Mouse (Mus musculus) left cerebral cortex, adult 18-20 months (tissue): ENCODE data around the gene Hsd17b7. TPM values are rescaled to one million over a fixed set of nuclear protein-coding genes. Genes with fewer than 3 reads are reported as not detected.

Source experiments
- DNase-seq, 2 experiments: peaks; one replicate each; pipeline ENCODE4 v3.0.0; 2021 to 2022; ENCODE audit warnings: low spot score in 2 of 2, mixed read lengths in 1 of 2
- total RNA-seq, 2 experiments: library from RNA; stranded (reverse); gene quantifications; 2 replicates each; pipeline ENCODE4 v1.2.3; 2021

Gene Hsd17b7
- total RNA-seq, 2 experiments from 2014 or later, result 14.4 to 17.4 TPM

DNA sequence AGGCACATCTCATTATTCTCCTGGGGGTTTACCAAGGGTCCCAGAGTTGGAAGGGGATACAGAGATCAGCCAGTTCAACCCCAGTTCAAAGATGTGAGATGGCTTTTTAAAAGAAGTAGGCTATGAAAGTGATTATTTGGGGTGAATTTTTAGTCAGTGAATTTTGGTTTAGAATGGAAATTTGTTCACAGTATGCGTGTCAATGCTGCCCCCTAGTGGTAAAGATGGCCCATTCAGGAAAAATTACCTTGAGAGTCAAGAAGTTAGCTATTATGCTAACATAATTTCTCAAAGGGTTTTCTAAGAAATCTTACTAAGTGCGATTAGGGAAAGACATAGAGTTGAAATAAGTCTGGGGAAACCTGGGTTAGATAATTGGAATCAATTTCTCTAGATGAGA, 29.7 kb downstream of the Hsd17b7 start:
- DNase-seq, result peak; percentile 56 to 71

DNA sequence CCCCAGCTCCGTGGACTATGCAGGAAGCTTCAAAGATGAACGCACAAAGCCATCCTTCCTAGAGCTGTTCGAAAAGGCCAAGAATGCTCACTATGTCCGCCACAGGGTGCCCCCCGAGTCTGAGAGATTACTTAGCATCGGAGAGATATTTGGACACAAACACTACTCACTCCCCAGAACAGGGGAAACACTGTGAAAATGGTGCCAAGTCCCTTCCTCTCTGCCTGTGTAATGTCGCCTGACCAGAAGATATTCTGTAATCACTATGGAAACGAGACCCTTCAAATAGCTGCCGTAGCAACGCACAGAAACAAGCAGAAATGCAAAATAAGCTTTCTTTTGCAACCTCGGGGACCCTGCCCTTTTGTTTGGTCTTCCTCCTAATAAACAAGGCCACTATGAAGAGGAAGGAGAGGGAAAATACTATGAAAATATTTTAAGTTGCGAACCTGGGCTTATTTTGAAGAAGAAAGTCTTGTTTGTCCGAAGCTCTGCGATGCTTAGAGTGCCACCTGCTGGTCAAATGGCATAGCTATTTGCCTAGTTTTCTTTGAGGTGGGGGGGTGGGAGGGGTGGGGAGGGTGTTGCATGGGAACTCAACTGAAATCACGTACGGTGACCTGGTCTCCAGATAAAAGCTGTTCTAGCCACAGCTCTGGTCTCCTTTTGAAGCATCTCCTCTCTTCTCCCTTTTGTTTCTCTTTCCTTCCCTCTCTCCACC, 34.9 kb downstream of the Hsd17b7 start:
- DNase-seq, result peak; percentile 56 to 68

DNA sequence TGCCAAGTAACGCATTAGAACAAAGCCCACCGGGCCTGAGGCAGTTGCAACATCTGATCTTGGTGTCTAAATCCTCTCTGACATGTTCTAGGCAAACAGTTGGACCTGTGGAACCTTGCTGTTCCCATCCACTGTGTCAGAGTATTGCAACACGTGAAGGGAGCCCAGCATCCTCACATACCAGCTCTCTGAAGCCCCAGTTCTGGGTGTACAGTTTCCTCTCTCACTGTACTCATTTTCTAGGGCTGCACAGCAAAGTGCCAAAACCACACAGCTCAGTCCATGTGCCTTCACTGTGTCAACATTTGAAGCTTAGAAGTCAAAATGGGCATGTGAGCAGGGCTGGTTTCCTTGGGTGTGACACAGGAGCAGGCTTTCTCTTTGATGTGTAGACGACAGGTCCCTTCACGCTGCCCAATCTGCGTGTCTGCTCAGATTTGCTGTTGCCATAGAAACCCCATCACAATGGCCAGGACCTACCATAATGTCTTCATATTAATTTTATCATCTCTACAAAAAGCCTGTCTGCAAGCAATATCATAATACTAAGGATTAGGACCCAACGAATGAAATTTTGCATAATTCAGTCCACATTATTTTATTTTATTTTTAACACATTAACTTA, 36.8 kb downstream of the Hsd17b7 start:
- DNase-seq, result no peak

DNA sequence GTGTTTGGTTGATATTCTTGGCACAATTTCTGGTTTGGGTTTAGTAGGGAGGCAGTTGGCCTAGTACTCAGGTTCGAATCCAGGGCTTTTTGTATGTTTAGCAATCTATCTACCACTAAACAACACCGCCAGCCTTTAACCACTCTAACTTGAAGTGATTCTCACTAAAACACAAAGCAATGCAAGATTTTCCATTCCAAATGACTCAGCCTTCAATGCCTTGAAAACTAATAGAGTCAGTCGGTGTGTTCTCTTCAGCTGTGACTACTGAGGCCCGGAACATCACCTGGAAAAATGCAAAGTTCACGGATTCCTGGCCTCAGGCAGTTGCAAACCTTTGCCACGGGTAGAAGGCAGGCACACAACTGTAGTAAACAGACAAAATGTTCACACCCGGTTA, 37.3 kb downstream of the Hsd17b7 start:
- no peak for DNase-seq

DNA sequence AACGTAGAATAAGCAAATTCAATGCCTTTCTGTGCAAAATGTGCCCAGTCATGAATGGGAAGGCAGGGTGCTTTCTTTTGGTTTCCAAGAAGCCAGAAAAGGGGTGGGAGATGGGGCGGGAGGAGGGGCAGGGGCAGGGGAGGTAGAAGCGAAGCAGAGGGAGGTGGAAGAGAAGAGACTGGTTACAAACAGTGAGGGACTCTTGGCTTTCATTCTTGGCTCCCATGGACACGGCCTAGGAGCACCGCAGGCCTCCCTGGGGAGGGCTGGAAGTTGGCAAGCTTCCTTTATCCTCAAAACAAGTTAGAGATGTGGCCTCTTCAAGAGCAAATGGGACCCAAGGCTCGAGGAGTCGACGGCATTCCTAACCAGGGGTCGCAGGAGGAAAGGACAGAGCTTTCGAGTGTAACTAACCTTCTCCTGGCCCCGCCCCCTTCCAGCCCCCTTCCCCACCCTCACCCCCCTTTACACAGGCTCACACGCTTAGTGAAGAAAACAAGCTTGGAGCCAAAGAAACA, 40.5 kb downstream of the Hsd17b7 start, which contains the start of gene Ccdc190:
TSS of gene Ccdc190 (plus strand) at position 195 of the 518 bp plus-strand sequence.
- no peak for DNase-seq

DNA sequence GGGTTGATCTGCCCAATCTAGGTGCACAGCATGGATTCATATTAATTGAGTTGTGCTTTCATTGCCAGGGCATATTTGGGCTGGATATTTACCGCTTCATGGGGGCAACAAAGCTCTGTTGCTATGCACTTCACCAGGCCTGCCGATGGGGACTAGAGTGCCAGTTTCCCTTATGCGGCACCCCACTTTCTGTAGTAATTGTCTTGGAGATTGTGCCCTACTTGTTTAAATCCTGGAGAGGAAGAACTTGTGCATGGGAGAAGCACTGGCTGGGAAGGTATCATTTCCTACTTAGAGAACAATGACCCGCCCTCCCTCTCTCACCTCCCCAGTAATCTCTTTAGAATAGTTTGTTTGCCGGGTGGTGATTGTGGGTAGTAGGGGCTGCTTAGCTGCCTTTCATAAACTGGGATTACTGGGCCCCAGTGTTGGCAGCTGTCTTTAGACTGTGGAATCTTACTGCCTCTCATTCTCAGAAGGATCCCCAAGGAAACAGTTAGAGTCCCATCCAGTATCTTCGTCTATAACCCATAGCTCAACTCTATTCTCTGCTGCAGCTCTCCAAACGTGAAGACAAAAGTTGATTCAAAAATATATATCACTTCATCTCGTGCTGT, 41.2 kb downstream of the Hsd17b7 start:
- no peak for DNase-seq

DNA sequence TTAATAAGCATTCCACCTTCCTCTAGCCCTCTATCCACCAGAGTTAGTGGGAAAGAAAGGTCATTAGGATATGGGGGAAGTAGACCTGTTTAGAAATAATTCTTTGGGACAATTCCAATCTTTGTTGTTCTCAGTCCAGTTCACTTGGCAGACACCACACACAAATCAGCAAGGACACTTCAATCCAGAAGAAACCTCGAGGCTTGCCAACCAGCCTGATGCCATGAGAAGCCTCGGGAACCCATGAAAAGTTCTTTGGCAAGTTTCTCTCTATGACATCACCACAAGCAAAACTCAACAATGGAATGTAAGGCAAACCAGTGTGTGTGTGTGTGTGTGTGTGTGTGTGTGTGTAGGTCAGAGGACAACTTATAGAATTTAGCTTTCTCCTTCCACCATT, 44.5 kb downstream of the Hsd17b7 start:
- no peak for DNase-seq

DNA sequence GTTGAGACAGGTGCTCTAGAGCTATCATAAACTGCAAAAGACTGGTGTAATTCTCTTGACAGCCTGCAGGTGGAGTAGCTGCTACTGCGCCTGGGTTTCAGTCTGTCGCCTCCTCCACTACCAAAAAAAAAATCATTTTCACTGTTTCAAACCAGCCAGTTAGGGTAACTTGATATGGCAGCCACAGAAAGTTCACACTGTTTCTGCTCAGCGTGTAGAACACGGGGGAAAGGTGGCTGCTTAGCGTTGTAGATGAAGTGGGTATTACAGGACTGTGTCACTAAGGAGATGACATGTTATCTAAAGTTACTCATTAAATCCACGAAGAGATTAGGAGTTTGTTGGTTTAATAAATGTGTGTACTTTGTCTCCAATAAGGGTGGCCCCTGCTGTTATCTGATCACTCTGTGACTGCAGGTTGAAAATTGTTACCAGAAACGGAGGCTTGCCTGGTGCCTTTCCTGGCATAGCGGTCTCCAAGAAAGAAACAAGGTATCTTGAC, 47.3 kb downstream of the Hsd17b7 start:
- DNase-seq, result peak; percentile 44 to 61

DNA sequence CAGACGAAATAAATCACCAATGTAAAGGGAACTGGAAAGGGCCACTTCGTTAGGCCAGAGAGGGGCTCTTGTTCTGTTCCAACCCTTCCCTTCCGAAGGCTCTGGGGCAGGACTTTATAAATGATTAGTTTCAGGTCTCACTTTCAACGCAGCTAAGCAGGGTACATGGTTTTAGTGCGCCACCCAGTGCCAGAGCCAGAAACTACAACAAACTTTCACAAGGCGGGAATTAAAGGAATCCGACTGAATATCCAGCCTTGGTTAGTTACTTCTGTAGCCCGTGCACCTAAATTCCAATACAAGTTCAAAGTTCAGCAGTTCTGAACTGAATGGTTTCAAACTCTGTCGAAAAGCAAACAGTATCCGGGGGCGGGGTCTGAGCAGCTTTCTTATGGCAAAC, 49.8 kb downstream of the Hsd17b7 start:
- DNase-seq, result peak; percentile 76 to 89

DNA sequence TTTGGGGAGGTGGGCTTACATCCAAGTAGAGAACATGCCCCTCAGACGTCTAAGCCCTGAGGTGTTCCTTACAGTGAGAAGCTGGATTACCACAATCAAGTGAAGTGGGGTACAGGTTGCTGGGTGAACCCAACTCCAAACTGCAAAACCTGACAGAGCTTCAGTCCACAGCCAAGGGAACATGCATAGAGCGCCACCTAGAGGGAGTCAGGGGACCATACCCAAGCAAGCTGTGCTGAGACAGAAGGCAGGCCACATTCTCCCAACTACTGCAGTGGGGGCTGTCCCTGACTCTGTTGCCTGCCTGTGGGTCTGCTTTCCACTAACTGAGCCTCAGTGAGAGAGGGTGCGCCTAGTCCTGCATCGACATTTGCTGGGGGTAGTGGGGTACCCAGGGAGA, 51.0 kb downstream of the Hsd17b7 start:
- peak; percentile 78 to 80 for DNase-seq

DNA sequence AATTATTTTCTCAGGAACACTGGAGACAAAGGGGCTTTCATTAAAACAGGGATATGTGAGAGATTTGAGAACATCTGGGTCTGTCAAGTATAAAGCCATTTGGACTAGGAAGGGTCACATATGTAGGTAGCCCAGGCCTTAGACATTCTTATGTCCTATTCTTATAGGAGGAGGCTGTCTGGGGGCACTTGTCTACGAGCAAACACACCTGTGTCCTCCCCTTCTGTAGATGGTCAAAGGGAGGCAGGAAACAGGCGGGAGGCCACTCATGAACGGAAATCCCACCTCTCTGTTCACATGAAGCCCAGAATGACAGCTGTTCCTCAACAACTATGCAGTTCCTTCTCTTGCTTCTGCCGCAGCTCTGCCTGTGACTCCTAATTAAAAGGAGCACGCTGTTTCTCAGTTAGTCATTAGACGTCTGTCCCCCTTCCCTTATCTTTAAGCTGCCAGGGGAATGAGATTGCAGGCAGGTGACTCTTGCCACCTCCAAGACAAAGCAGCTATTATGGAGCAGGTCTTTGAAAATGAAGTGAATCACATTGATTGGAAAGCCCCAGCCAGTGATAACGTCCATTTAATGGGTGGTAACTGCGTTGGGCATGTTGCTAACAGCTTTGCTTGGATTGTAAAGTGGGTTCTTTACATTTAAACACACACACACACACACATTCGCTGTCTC, 51.8 kb downstream of the Hsd17b7 start:
- no peak for DNase-seq

DNA sequence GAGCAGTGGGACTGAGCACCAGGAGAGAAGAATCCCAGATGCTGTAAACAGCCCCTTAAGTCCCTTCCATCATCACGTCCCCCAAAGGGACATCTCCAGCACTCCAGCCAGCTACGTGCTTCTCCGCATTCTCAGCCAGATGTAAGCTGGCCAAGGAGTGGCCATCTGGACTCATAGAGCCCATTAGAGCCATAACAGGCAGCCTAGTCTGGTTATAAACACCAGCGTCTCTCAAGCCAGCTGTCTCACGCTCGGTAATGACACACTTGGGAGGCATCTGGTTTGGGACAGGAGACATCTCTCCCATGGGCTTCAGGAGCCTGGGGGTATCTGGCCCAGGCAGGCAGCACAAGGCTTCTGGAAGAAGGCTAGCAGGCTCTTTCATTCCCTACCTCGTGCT, 52.4 kb downstream of the Hsd17b7 start:
- DNase-seq, result no peak

DNA sequence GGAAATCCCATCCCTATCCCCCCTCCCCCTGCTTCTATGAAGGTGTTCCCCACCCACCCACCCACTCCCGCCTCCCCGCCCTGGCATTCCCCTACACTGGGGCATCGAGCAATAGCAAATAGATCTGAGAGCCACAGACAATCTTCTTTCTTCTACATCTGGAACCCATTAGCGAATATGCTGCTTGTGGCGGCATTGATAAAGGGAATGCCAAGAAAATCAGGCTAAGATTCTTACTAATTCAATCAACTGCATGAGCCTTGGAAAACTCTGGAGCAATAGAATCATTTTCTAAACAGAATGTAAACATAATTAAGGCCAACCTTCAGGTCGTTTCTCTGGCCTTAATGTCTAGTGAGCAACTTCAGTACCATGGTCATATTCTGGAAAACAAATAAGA, 57.5 kb downstream of the Hsd17b7 start:
- no peak for DNase-seq

DNA sequence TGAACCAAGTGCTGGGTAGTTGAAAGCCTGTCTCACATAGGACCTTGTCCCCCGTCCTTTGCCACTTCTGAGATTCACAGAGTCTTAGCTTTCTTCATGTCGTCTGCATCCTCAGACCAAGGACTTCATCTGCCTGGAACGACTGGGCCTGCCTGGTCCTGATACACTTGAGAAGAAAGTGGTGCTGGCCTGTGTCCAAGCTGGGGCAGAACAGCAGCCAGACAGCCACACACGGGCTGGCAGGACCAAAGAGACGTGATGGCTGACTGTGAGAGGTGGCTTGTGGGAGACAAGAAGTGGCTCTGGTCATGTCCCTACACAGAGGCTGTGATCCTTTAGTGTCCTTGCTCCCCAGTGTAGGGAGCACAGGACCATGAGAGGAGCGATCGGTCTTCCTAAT, 58.3 kb downstream of the Hsd17b7 start:
- no peak for DNase-seq

DNA sequence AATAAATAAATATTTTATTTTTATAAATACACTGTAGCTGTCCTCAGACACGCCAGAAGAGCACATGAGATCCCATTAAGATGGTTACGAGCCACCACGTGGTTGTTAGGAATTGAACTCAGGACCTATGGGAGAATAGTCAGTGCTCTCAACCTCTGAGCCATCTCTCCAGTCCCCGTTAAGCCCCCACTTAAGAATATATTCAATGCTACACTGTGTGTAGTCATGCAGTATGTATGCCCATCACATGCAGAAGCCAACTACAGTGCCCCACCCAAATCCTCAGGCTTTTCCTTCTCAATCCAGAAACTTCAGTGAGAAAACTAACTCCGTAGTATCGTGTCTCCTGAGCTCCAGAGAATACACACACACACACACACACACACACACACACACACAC, 59.4 kb downstream of the Hsd17b7 start:
- DNase-seq, result no peak

DNA sequence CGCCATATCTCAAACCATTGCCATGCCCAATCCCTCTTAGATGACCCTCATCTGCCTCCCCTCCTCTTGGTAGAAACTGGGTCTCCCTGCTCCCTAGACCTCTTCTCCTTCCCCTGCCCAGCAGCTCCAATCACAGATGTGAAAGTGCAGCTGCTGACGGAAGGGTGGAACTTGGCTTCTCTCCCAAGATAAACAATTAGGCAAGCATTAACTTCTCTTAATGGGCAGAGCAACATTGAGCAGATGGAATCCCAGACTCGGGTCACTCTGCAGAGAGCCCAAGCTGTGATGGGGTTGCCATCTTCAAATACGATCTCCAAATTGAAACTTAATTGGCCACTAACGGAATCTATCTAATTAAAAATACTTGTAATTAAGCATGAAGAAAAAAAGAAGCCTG, 59.9 kb downstream of the Hsd17b7 start:
- no peak for DNase-seq

DNA sequence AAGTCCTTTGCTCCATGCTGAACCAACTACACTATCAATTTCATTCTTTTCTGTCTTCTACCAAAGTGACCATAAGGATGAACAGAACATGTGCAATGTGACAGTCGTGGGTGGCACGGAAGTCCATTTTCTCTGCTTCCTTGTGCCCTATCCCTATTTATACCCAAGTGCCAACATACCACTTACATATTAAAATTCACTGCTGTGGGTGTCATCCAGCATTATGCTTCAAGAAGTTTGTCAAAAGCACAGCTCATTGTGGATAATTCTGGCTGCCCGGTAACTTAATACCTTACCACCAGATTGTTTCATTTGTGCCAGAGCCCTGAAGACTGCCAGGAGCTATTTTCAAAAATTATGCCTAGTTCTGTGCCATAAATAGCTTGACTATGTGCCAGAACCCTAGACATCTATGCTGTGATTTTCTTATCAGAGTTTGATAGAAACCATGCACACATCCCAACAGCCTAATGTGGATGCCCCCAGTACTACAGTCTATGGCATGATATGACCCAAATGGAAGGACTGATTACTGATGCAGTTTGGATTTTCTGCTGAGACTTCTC, 68.2 kb downstream of the Hsd17b7 start:
- peak in 1 of 2 experiments; percentile 27 for DNase-seq
